Comparison of ENCODE assay signal across 11 mouse cellular contexts in the genomic region with DNA sequence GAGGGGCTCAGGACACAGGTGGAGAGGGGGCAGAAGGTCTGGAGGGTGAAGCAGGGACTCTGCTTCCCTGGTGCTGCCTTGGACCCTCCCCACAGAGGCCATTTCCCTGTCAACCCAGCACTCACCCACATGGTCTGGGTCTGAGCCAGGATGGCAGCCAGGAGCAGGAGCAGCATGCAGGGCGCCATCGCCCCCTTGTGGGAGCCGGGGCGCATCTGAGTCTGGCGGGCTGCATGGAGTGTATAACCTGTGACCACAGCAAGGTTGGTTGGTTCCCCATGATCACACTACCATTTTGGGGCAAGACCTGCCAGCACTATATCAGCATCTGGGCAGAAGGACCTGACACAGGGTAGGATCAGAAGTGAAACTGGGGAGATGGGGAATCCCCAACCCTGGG. TPM values are rescaled to one million over a fixed set of nuclear protein-coding genes. Genes with fewer than 3 reads are reported as not detected.
A peak's percentile ranks its signal among the peaks of the same experiment; 100 is the strongest.
DNase-seq lines count a peak whose midpoint lies in the region; ATAC-seq and TF ChIP-seq lines count a peak whose summit lies in the region.
"Had no signal": no experiment of that assay in that cellular context is flagged by ENCODE, and none has a peak within 500 bp of the region (broad histone marks: within the 10 kb centered on the region; RNA-seq: fewer than 3 reads in every experiment).

No protein-coding gene starts in this region.

- TF ChIP-seq CTCF in thymus, adult 2 months (IDR thresholded peaks at IDR 0.05; ENCODE audit: borderline replicate concordance, control insufficient read depth, extremely low read depth, insufficient read depth, low read length, poor library complexity): peak; percentile 70

- ATAC-seq in embryonic facial prominence, embryonic 15.5 days (ENCODE audit: insufficient number of reproducible peaks, low FRiP score, low TSS enrichment, low read depth): 0 out of 2 replicates have a peak, but pooled peaks have one; percentile 24

- H3K4me2 ChIP-seq in embryonic facial prominence, embryonic 15.5 days (replicated peaks): no peak overlapping the region
- H3K4me2 ChIP-seq: limb, embryonic 12.5 days had no signal

- peaks cover 46% of the 10 kb centered on the region for H3K27me3 ChIP-seq in embryonic facial prominence, embryonic 15.5 days
- H3K27me3 ChIP-seq in thymus, adult 2 months (ENCODE audit: control insufficient read depth, insufficient read depth, low read length): no peaks in the 10 kb centered on the region; the same call in 1 of the 2 replicates

- no peak overlapping the region for H3K27ac ChIP-seq in embryonic facial prominence, embryonic 15.5 days (replicated peaks)
- H3K27ac ChIP-seq in thymus, adult 2 months (ENCODE audit: control insufficient read depth, insufficient read depth, low read length): no peak overlapping the region
- H3K27ac ChIP-seq: limb, embryonic 12.5 days had no signal

- no peaks in the 10 kb centered on the region for H3K9me3 ChIP-seq in embryonic facial prominence, embryonic 15.5 days (replicated peaks)
- H3K9me3 ChIP-seq: limb, embryonic 12.5 days had no signal

- WGBS in embryonic facial prominence, embryonic 15.5 days: 8% methylated on average over 5 of the region's 5 CpGs
- WGBS in thymus, adult 2 months: 42% methylated on average over 5 of the region's 5 CpGs

- peak; percentile 56 for DNase-seq in embryo, embryonic 11 days
- DNase-seq in embryo, embryonic 9.5 days (ENCODE audit: extremely low spot score): no peak
- DNase-seq in lung, postnatal 10 days: peak; percentile 22
- no peak for DNase-seq in lung, adult 18-20 months
- peak; percentile 70 for DNase-seq in thymus, adult 2 months
- no peak for DNase-seq in gastrocnemius, adult 18-20 months (ENCODE audit: low spot score)
- DNase-seq in right cerebral cortex, adult 18-20 months: no peak
- DNase-seq: cerebellum, postnatal 36 days had no signal

- no peak overlapping the region for H3K9ac ChIP-seq in embryonic facial prominence, embryonic 15.5 days
- H3K9ac ChIP-seq: limb, embryonic 12.5 days had no signal

- no peak for TF ChIP-seq POLR2A in thymus, adult 2 months (IDR thresholded peaks at IDR 0.05; ENCODE audit: control insufficient read depth, extremely low read depth, insufficient read depth, low read length, poor library complexity)

- no peaks in the 10 kb centered on the region for H3K4me1 ChIP-seq in embryonic facial prominence, embryonic 15.5 days
- H3K4me1 ChIP-seq in thymus, adult 2 months (replicated peaks; ENCODE audit: control insufficient read depth, insufficient read depth, low read length): peaks cover 12% of the 10 kb centered on the region
- H3K4me1 ChIP-seq: limb, embryonic 12.5 days had no signal

- no peak overlapping the region for H3K4me3 ChIP-seq in embryonic facial prominence, embryonic 15.5 days (replicated peaks)
- no peak overlapping the region for H3K4me3 ChIP-seq in thymus, adult 2 months (ENCODE audit: control insufficient read depth, insufficient read depth, low read length)
- H3K4me3 ChIP-seq: limb, embryonic 12.5 days had no signal

- H3K36me3 ChIP-seq in embryonic facial prominence, embryonic 15.5 days: no peaks in the 10 kb centered on the region
- H3K36me3 ChIP-seq in thymus, adult 2 months (ENCODE audit: control insufficient read depth, insufficient read depth, low read length): no peaks in the 10 kb centered on the region
- H3K36me3 ChIP-seq: limb, embryonic 12.5 days had no signal

RNA-seq across cellular contexts. Expression of a gene that starts 8.2 kb away (rescaled TPM):
- not detected in 2 replicates for polyA plus RNA-seq in embryonic facial prominence, embryonic 15.5 days (2015; fragmentation: Nextera tagmentation; extraction: Ambion mirVana)
- polyA plus RNA-seq in thymus, adult 2 months (2012; rRNA removed): 1.7 and 2.5 TPM in 2 replicates
- total RNA-seq in gastrocnemius, adult 18-20 months (2021): not detected
- polyA plus RNA-seq: heart, embryonic 14.5 days; limb, embryonic 12.5 days had no signal

RNA-seq across cellular contexts. Expression of a gene that starts 30.0 kb away (rescaled TPM):
- 0.33 TPM in 1 of 2 replicates, not detected in the other for polyA plus RNA-seq in embryonic facial prominence, embryonic 15.5 days (2015; fragmentation: Nextera tagmentation; extraction: Ambion mirVana)
- 20.1 and 20.8 TPM in 2 replicates for polyA plus RNA-seq in thymus, adult 2 months (2012; rRNA removed)
- not detected for total RNA-seq in gastrocnemius, adult 18-20 months (2021)
- polyA plus RNA-seq: heart, embryonic 14.5 days; limb, embryonic 12.5 days had no signal

RNA-seq across cellular contexts. Expression of a gene that starts 59.6 kb away (rescaled TPM):
- polyA plus RNA-seq in embryonic facial prominence, embryonic 15.5 days (2015; fragmentation: Nextera tagmentation; extraction: Ambion mirVana): 104 and 107 TPM in 2 replicates
- 124 and 160 TPM in 2 replicates for polyA plus RNA-seq in thymus, adult 2 months (2012; rRNA removed)
- total RNA-seq in gastrocnemius, adult 18-20 months (2021): 10 to 100 TPM; 36.5 to 44.5 TPM

Comparison
In these comparisons a context has a peak if more than half of its experiments do, and no peak if none do; other contexts are left out.
1. DNase-seq: peak in embryo, embryonic 11 days (single experiment), lung, postnatal 10 days (single experiment) and thymus, adult 2 months (single experiment); none in embryo, embryonic 9.5 days (single experiment), lung, adult 18-20 months (0 of 2), gastrocnemius, adult 18-20 months (single experiment) and right cerebral cortex, adult 18-20 months (single experiment).
2. RNA of a gene that starts 30.0 kb away (polyA plus RNA-seq): 20.1 to 20.8 TPM in thymus, adult 2 months; 0.33 TPM in embryonic facial prominence, embryonic 15.5 days; every median in the first group is over 10 times any median in the second.